Mouse (Mus musculus): Measurements from ENCODE around the gene Arhgef28.

DNA sequence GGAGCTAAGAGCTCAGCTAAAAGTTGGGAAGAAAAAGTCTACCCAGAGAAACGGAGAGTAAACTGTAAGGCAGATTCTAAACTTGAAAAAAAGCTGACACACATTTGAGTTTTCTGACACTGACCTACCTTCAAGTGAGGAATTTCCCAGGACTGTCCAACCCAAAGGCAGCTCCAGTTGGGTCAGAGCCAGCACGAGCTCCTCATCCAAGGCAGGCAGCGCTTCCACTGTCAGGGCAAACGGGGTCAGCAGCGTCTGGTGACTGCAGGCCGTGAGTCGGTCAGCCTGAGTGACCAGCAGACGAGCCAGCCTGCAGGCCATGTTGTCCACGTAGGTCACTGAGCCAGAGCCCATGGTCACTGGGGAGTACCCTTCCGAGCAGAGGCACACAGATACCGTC lies 131.4 kb downstream of the Arhgef28 start:
- TF ChIP-seq CTCF (IDR thresholded peaks at IDR 0.05; ENCODE audit: low read depth) (no peak), EP300 (IDR thresholded peaks at IDR 0.05; ENCODE audit: low read depth) (no peak)

Measured in liver, embryonic 14.5 days (tissue).